14 mouse cellular contexts compared by ENCODE assay signal in genomic region chr14:23589744-23590481, GRCm38 (mm10).
"Had no signal": no experiment of that assay in that cellular context is flagged by ENCODE, and none has a peak within 500 bp of the region (broad histone marks: within the 10 kb centered on the region; RNA-seq: fewer than 3 reads in every experiment).

No protein-coding gene starts in this region.

- ATAC-seq: liver, postnatal 0 days had no signal

- H3K4me2 ChIP-seq: kidney, embryonic 15.5 days; limb, embryonic 12.5 days; liver, embryonic 13.5 days; lung, embryonic 15.5 days; neural tube, embryonic 13.5 days had no signal

- H3K4me3 ChIP-seq: kidney, embryonic 15.5 days; limb, embryonic 12.5 days; liver, embryonic 13.5 days; lung, embryonic 15.5 days; neural tube, embryonic 13.5 days had no signal

- H3K9ac ChIP-seq: kidney, embryonic 15.5 days; limb, embryonic 12.5 days; liver, embryonic 13.5 days; liver, postnatal 0 days; lung, embryonic 15.5 days; neural tube, embryonic 13.5 days had no signal

- H3K27ac ChIP-seq: kidney, embryonic 15.5 days; limb, embryonic 12.5 days; liver, embryonic 13.5 days; lung, embryonic 15.5 days; neural tube, embryonic 13.5 days; stomach, postnatal 0 days had no signal

- H3K36me3 ChIP-seq: kidney, embryonic 15.5 days; limb, embryonic 12.5 days; liver, embryonic 13.5 days; lung, embryonic 15.5 days; neural tube, embryonic 13.5 days had no signal

- DNase-seq: kidney, postnatal 14 days; liver; liver, embryonic 13.5 days; liver, postnatal 0 days; lung, postnatal 36 days; midbrain, embryonic 14.5 days; right cerebral cortex, adult 18-20 months; right cerebral cortex, postnatal 25 days; thymus, postnatal 4 days had no signal

- H3K4me1 ChIP-seq: kidney, embryonic 15.5 days; limb, embryonic 12.5 days; liver, embryonic 13.5 days; lung, embryonic 15.5 days had no signal

- H3K9me3 ChIP-seq: kidney, embryonic 15.5 days; limb, embryonic 12.5 days; liver, embryonic 13.5 days; lung, embryonic 15.5 days; neural tube, embryonic 13.5 days had no signal

- H3K27me3 ChIP-seq: kidney, embryonic 15.5 days; liver, embryonic 13.5 days; lung, embryonic 15.5 days; neural tube, embryonic 13.5 days had no signal
